ENCODE assay signal across 8 mouse cellular contexts in the genomic region with DNA sequence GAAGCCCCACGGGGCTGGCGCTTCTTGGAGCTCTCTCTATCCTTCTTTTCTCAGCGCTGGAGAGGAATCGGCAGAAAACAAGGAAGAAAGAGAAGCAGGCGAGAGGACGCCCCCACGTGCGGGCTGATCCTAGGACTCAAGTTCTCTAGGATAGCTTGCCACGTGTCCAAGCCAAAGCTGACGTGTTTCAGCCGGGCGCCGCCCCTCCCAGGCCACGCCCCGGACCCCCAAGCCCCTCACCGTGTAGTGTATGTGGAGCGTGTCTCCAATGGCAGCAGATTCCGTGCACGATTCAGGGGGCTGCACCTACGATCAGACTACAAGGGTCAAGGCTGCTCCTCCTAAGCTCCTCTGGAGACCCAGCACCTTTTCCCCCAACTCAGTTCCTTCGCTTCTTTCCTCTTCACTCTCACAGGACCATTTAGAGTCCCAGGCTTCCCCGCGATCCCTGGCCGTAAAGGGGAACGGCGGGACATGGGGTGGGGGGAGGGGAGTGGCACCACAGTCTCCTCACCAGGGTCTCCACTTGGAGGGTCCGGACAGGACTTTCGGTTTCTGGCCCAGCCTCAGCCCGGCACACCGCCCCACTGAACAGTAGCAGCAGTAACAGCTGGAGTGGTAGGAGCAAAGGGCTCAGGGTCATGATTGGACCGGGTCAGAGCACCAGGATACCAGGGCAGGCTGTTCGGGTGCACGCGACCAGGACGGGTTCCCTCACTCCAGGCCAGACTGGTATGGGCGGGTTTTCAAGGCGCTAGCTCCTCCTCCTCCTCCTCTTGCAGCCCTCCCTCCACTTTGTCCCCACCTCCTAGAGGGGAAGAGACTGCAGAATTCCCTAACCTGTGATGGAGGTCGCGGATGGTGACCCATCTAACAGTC. TPM values are rescaled to one million over a fixed set of nuclear protein-coding genes. Genes with fewer than 3 reads are reported as not detected.
A peak's percentile ranks its signal among the peaks of the same experiment; 100 is the strongest.
DNase-seq lines count a peak whose midpoint lies in the region; ATAC-seq and TF ChIP-seq lines count a peak whose summit lies in the region.

A gene (minus strand): TSS at position 756 of the 879 bp plus-strand sequence.

- peaks cover 16% of the 10 kb centered on the region for H3K27me3 ChIP-seq in embryonic facial prominence, embryonic 10.5 days (replicated peaks; ENCODE audit: low read depth, poor library complexity, severe bottlenecking)
- H3K27me3 ChIP-seq in kidney, adult 2 months (replicated peaks; ENCODE audit: control insufficient read depth, insufficient read depth, low read length), result no peaks in the 10 kb centered on the region
- H3K27me3 ChIP-seq in lung, embryonic 15.5 days, result peaks cover 16% of the 10 kb centered on the region

- H3K36me3 ChIP-seq in embryonic facial prominence, embryonic 10.5 days (replicated peaks), result no peaks in the 10 kb centered on the region
- H3K36me3 ChIP-seq in kidney, adult 2 months (ENCODE audit: control insufficient read depth, insufficient read depth, low read length), result no peaks in the 10 kb centered on the region
- H3K36me3 ChIP-seq in lung, embryonic 15.5 days, result no peaks in the 10 kb centered on the region

- peak; percentile 85 for ATAC-seq in lung, embryonic 15.5 days (ENCODE audit: borderline replicate concordance, extremely low read depth, low FRiP score, low TSS enrichment)
- ATAC-seq in neutrophil, adult 5-6 weeks (ENCODE audit: extremely low read depth, insufficient number of reproducible peaks, low FRiP score, poor library complexity, severe bottlenecking), result peak; percentile 5; the same call in 1 of the 2 replicates

- H3K9ac ChIP-seq in lung, embryonic 15.5 days, result peak within 1 kb of the TSS; percentile 55

- peak within 1 kb of the TSS; percentile 97 for H3K4me2 ChIP-seq in lung, embryonic 15.5 days

- H3K9me3 ChIP-seq in embryonic facial prominence, embryonic 10.5 days, result no peaks in the 10 kb centered on the region
- H3K9me3 ChIP-seq in lung, embryonic 15.5 days, result no peaks in the 10 kb centered on the region

- TF ChIP-seq POLR2A in kidney, adult 2 months (IDR thresholded peaks at IDR 0.05; ENCODE audit: low read depth, low read length), result no peak

- H3K27ac ChIP-seq in embryonic facial prominence, embryonic 10.5 days (replicated peaks), result peak within 1 kb of the TSS; percentile 76
- H3K27ac ChIP-seq in kidney, adult 2 months (ENCODE audit: insufficient read depth, low read depth, low read length), result no peak within 1 kb of the TSS
- no peak within 1 kb of the TSS for H3K27ac ChIP-seq in lung, embryonic 15.5 days

- TF ChIP-seq CTCF in kidney, adult 2 months (conservative IDR thresholded peaks at IDR 0.05; ENCODE audit: insufficient read depth, insufficient read length, low read depth, low read length), result no peak

- peaks cover 67% of the 10 kb centered on the region for H3K4me1 ChIP-seq in embryonic facial prominence, embryonic 10.5 days
- peaks cover 5% of the 10 kb centered on the region; the same call in 1 of the 2 replicates for H3K4me1 ChIP-seq in kidney, adult 2 months (ENCODE audit: control insufficient read depth, insufficient read depth, low read length)
- H3K4me1 ChIP-seq in lung, embryonic 15.5 days, result peaks cover 29% of the 10 kb centered on the region

- peak; percentile 91 for DNase-seq in ES-CJ7 (ENCODE audit: low read depth, low spot score)
- DNase-seq in adrenal gland, postnatal 10 days, result peak; percentile 75
- peak; percentile 87 for DNase-seq in embryonic facial prominence, embryonic 10.5 days (ENCODE audit: low spot score)
- peak; percentile 53 to 54 for DNase-seq in heart, adult 9 months (ENCODE audit: low spot score in 2 of 2)
- peak; percentile 85 for DNase-seq in kidney, adult 2 months
- DNase-seq in frontal cortex, postnatal 14 days (ENCODE audit: low spot score in 2 of 2), result no peak

- peak within 1 kb of the TSS; percentile 65 for H3K4me3 ChIP-seq in embryonic facial prominence, embryonic 10.5 days
- H3K4me3 ChIP-seq in kidney, adult 2 months (ENCODE audit: insufficient read depth, low read depth, low read length), result peak within 1 kb of the TSS; percentile 60
- H3K4me3 ChIP-seq in lung, embryonic 15.5 days, result peak within 1 kb of the TSS; percentile 60

- WGBS in embryonic facial prominence, embryonic 10.5 days, result under 1% methylated on average over 39 of the region's 39 CpGs
- under 1% methylated on average over 39 of the region's 39 CpGs for WGBS in kidney, adult 2 months
- WGBS in lung, embryonic 15.5 days, result under 1% methylated on average over 39 of the region's 39 CpGs

RNA-seq across cellular contexts. Expression of the gene that starts here (rescaled TPM):
- 10 to 100 TPM in 1 of 2 experiments, 1 to 10 TPM in 1; 8.8 to 11.9 TPM for total RNA-seq in adrenal gland, postnatal 10 days (2021)
- 23.2 and 26.3 TPM in 2 replicates for polyA plus RNA-seq in embryonic facial prominence, embryonic 10.5 days (2016; fragmentation: Nextera tagmentation; extraction: Ambion mirVana)
- 9.3 and 10.1 TPM in 2 replicates for polyA plus RNA-seq in kidney, adult 2 months (2012; rRNA removed)
- polyA plus RNA-seq in lung, embryonic 15.5 days (2015; fragmentation: Nextera tagmentation; extraction: Ambion mirVana), result 30.0 and 32.6 TPM in 2 replicates
- 5.6 and 10.9 TPM in 2 replicates for total RNA-seq in neutrophil, adult 5-6 weeks (2017)

Comparison
In these comparisons a context has a peak if more than half of its experiments do, and no peak if none do; other contexts are left out.
1. DNase-seq: peak in ES-CJ7 (single experiment), adrenal gland, postnatal 10 days (single experiment), embryonic facial prominence, embryonic 10.5 days (single experiment), heart, adult 9 months (2 of 2) and kidney, adult 2 months (single experiment); none in frontal cortex, postnatal 14 days (0 of 2).
2. Peak in every context shown above with its lines, with median percentiles within 50 percentile points of each other: H3K4me3 ChIP-seq.